Mouse (Mus musculus): Measurements from ENCODE around the gene Tgfb1. TPM values are rescaled to one million over a fixed set of nuclear protein-coding genes. Genes with fewer than 3 reads are reported as not detected.
"Not testable (repeated sequence)": the region's sequence is repeated elsewhere in the genome, so short reads cannot be mapped to it uniquely, and the experiment has no call there.

The Tgfb1 gene
- total and polyA plus RNA-seq, 2 experiments from 2014 or later, result 0.88 to 2.2 TPM

DNA sequence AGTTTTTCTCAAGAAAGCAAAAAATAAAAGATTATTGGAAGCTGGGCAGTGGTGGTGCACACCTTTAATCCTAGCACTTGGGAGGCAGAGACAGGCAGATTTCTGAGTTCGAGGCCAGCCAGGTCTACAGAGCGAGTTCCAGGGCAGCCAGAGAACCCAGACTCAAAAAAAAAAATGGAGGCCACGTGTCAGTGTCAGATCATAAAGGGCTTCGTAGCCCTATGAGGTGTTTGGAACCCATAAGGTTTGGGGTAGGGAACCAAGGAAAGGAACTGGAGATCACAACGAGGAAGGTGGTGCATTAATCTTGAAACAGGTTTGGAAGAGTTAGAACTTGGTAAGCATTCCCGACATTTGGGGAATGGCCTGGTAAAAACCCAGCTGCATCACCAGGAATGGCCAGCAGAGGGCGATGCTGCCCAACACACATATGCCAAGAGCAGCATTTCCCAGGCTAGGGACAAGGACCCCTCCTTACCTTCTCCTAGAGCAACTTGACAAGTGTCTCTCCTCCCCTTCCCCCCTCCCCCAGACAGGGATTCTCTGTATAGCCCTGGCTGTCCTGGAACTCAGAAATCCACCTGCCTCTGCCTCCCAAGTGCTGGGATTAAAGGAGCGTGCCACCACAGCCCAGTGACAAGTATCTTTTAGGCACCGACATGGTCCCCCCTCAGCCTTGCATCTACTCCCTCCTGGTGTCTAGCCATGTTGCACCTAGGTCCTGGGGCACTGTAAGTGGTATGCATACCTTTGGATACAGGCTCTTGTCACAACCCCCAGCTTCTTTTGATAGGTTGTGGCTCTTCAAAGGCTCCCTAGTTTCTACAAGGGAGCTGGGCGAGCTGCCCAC, 33.2 kb downstream of the Tgfb1 start:
- 60% methylated on average over 10 of the region's 10 CpGs for WGBS
- H3K9ac ChIP-seq (replicated peaks; ENCODE audit: low read length, poor library complexity, severe bottlenecking), result no peak overlapping the region
- ATAC-seq (ENCODE audit: low FRiP score) (peak; percentile 44; the same call in 1 of the 2 replicates), DNase-seq (ENCODE audit: low spot score) (peak; percentile 75)
- peak; percentile 92 for TF ChIP-seq CTCF (IDR thresholded peaks at IDR 0.05)
- no peak overlapping the region for H3K27ac ChIP-seq (ENCODE audit: low read depth, low read length)
- peaks cover 10% of the 10 kb centered on the region; the same call in 1 of the 2 replicates for H3K4me1 ChIP-seq (ENCODE audit: insufficient read depth, low read length)
- H3K4me2 ChIP-seq (ENCODE audit: low read depth, low read length, poor library complexity, severe bottlenecking), result no peak overlapping the region
- no peaks in the 10 kb centered on the region for H3K27me3 ChIP-seq (ENCODE audit: insufficient read depth, low read length)
- peaks cover 49% of the 10 kb centered on the region for H3K36me3 ChIP-seq (ENCODE audit: insufficient read depth, low read length)
- H3K9me3 ChIP-seq (ENCODE audit: low read length), result no peaks in the 10 kb centered on the region
- H3K4me3 ChIP-seq (ENCODE audit: low read depth, low read length), result no peak overlapping the region

DNA sequence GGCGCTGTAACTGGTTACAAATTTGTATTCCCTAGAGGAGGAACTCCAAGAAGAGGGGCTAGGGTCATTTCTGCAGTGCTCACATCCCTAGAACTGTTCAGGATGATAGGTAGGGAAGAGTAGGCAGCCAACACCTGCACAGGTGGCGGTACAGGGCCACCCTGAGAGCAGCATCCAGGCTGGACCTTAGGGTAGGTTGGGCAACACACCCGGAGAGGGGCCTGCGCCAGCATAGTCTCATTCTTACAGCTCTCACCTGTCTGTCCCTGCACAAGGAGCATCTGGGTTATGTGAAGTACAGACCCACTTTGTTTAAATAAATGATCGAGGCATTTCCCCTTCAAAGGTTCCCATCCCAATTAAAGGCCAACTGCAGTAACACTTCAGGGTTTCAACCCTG, 34.0 kb downstream of the Tgfb1 start:
- whole genome bisulfite sequencing, result 95% methylated on average over 5 of the region's 5 CpGs
- H3K27ac ChIP-seq (ENCODE audit: low read depth, low read length), result no peak overlapping the region
- DNase-seq (ENCODE audit: low spot score) (no peak), ATAC-seq (ENCODE audit: low FRiP score) (no peak)
- no peak for TF ChIP-seq CTCF (IDR thresholded peaks at IDR 0.05)
- peaks cover 48% of the 10 kb centered on the region for H3K36me3 ChIP-seq (ENCODE audit: insufficient read depth, low read length)
- no peak overlapping the region for H3K9ac ChIP-seq (replicated peaks; ENCODE audit: low read length, poor library complexity, severe bottlenecking)
- H3K4me1 ChIP-seq (ENCODE audit: insufficient read depth, low read length), result peaks cover 10% of the 10 kb centered on the region; the same call in 1 of the 2 replicates
- H3K27me3 ChIP-seq (ENCODE audit: insufficient read depth, low read length), result no peaks in the 10 kb centered on the region
- no peak overlapping the region for H3K4me2 ChIP-seq (ENCODE audit: low read depth, low read length, poor library complexity, severe bottlenecking)
- no peaks in the 10 kb centered on the region for H3K9me3 ChIP-seq (ENCODE audit: low read length)
- H3K4me3 ChIP-seq (ENCODE audit: low read depth, low read length), result no peak overlapping the region

DNA sequence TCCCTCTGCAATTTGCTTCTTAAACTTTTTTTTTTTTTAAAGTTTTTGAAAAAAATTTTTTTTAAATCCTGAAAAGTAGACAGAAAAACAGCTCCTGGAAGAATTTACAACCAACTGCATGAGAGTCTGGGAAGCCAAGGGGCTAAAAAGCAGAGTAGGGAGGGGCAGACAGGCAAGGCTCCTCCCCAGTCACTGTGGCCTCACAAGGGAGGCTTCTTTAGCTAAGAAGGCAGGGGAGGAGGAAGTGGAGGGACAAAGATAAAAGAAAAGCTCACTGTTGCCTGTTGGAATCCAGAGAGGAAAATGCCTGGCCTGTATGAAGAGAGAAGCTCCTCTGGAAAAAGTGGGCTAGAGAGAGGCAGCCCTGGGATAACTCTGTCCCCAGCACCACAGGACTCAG, 35.0 kb downstream of the Tgfb1 start:
- H3K27ac ChIP-seq (ENCODE audit: low read depth, low read length); H3K9ac ChIP-seq (replicated peaks; ENCODE audit: low read length, poor library complexity, severe bottlenecking); ATAC-seq (ENCODE audit: low FRiP score); H3K4me1 ChIP-seq (ENCODE audit: insufficient read depth, low read length); H3K4me3 ChIP-seq (ENCODE audit: low read depth, low read length); H3K4me2 ChIP-seq (ENCODE audit: low read depth, low read length, poor library complexity, severe bottlenecking); H3K9me3 ChIP-seq (ENCODE audit: low read length); H3K27me3 ChIP-seq (ENCODE audit: insufficient read depth, low read length); DNase-seq (ENCODE audit: low spot score): not testable (repeated sequence)
- peaks cover 53% of the 10 kb centered on the region for H3K36me3 ChIP-seq (ENCODE audit: insufficient read depth, low read length)

DNA sequence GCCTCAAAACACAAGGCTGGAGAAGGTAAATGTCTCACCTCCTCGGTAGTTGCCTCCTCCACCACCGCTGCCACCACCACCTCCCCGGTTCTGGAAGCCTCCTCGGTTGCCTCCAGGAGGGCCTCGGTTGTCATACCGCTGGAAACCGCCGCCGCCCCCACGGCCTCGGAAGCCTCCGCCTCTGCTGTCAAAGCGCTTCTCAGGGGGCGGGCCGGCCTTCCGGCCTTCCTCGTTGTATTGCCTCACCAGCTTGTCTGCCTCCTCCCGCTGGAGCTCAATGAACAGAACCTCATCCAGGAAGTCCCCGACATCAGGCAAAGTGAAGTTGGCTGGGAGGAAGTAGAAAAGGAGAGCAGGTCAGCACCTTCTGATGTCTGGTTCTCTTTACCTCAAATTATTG, 39.1 kb downstream of the Tgfb1 start:
- 88% methylated on average over 19 of the region's 19 CpGs for WGBS
- ATAC-seq (ENCODE audit: low FRiP score) (no peak), DNase-seq (ENCODE audit: low spot score) (no peak)
- Histone ChIP-seq H3K36me3 (ENCODE audit: insufficient read depth, low read length) (peaks cover 82% of the 10 kb centered on the region), H3K27ac (ENCODE audit: low read depth, low read length) (no peak overlapping the region), H3K4me1 (ENCODE audit: insufficient read depth, low read length) (no peaks in the 10 kb centered on the region), H3K9me3 (ENCODE audit: low read length) (no peaks in the 10 kb centered on the region), H3K9ac (replicated peaks; ENCODE audit: low read length, poor library complexity, severe bottlenecking) (no peak overlapping the region), H3K4me2 (ENCODE audit: low read depth, low read length, poor library complexity, severe bottlenecking) (no peak overlapping the region), H3K27me3 (ENCODE audit: insufficient read depth, low read length) (no peaks in the 10 kb centered on the region), H3K4me3 (ENCODE audit: low read depth, low read length) (no peak overlapping the region)
- TF ChIP-seq CTCF (IDR thresholded peaks at IDR 0.05), result no peak

DNA sequence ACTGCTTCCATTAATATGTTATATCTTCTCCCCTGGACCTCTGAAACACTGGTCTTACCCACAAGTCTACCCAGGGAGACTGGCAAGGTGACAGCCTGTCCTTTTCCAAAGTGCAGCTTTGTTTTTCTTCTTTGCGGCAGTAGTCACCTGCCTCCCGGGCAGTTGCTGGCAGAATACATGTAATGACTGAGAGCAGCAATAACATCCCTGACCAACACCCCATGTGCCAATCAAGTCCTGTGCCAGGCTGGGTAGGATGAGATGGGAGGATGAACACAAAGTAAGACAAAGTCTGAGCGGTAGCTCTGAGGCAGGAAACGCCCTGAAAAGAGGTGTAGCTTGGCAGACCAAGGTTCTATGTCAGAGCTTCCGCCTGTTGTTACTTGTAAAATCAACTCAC, 41.0 kb downstream of the Tgfb1 start:
- Histone ChIP-seq H3K9ac (replicated peaks; ENCODE audit: low read length, poor library complexity, severe bottlenecking) (no peak overlapping the region), H3K27ac (ENCODE audit: low read depth, low read length) (no peak overlapping the region), H3K27me3 (ENCODE audit: insufficient read depth, low read length) (no peaks in the 10 kb centered on the region), H3K36me3 (ENCODE audit: insufficient read depth, low read length) (peaks cover 91% of the 10 kb centered on the region), H3K9me3 (ENCODE audit: low read length) (no peaks in the 10 kb centered on the region), H3K4me2 (ENCODE audit: low read depth, low read length, poor library complexity, severe bottlenecking) (no peak overlapping the region), H3K4me3 (ENCODE audit: low read depth, low read length) (no peak overlapping the region), H3K4me1 (ENCODE audit: insufficient read depth, low read length) (no peaks in the 10 kb centered on the region)
- no peak for TF ChIP-seq CTCF (IDR thresholded peaks at IDR 0.05)
- WGBS, result 96% methylated on average over 5 of the region's 5 CpGs
- DNase-seq (ENCODE audit: low spot score) (no peak), ATAC-seq (ENCODE audit: low FRiP score) (no peak)

DNA sequence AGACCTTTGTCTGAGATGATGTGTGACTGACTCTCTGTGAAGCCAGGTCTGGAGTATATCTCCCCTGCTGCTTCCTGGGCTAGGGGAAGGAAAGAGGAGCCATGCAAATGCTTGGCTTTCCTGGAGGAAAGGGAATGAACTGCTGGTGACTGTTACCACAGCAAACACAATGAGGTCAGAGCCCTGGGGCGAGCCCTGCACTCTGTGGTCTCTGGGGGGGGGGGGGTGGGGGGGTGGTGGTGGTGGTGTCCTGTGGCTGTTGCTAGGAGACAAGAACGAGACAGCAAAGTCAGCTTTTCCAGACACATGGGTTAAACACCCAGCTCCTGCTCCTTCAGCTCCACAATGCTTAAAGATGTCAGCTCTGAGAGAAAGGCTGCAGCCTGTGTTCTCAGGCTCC, 42.6 kb downstream of the Tgfb1 start:
- TF ChIP-seq CTCF (IDR thresholded peaks at IDR 0.05), result no peak
- DNase-seq (ENCODE audit: low spot score), result no peak
- no peak overlapping the region for H3K27ac ChIP-seq (ENCODE audit: low read depth, low read length)
- H3K27me3 ChIP-seq (ENCODE audit: insufficient read depth, low read length), result no peaks in the 10 kb centered on the region
- ATAC-seq (ENCODE audit: low FRiP score), result no peak
- WGBS, result 52% methylated on average over 2 of the region's 2 CpGs
- no peak overlapping the region for H3K4me3 ChIP-seq (ENCODE audit: low read depth, low read length)
- H3K9ac ChIP-seq (replicated peaks; ENCODE audit: low read length, poor library complexity, severe bottlenecking), result no peak overlapping the region
- H3K36me3 ChIP-seq (ENCODE audit: insufficient read depth, low read length), result peaks cover 91% of the 10 kb centered on the region
- no peak overlapping the region for H3K4me2 ChIP-seq (ENCODE audit: low read depth, low read length, poor library complexity, severe bottlenecking)
- no peaks in the 10 kb centered on the region for H3K9me3 ChIP-seq (ENCODE audit: low read length)
- H3K4me1 ChIP-seq (ENCODE audit: insufficient read depth, low read length), result no peaks in the 10 kb centered on the region

Measured in midbrain, postnatal 0 days (tissue).